Mouse (Mus musculus): ENCODE data around the gene 2900026A02Rik.

The 2900026A02Rik gene

DNA sequence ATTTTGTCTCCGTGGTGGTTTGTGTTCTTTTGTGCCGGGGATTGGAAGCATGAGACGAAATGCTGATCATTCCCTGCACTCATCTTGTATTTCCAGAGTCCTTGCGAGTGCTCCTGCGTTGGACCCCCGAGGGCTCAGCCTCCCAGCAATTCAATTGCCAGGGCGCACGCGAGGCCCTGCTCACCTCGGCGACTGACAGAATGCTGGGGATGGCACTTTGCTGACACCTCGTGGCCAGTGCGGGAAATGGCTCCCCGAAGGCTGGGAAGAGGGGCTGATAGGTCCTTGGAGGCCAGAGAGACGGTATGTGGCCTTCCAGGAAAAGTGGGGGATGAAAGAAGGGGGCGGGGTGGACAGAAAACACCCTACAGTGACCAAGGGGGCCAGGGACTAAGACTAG is 166.7 kb downstream of the 2900026A02Rik start:
- intact Hi-C loops (cut with DNase I) = loop anchor here (1.0 to 5.0 kb wide), 2 partner anchors 184 to 622 kb away; no protein-coding TSS in a partner anchor

DNA sequence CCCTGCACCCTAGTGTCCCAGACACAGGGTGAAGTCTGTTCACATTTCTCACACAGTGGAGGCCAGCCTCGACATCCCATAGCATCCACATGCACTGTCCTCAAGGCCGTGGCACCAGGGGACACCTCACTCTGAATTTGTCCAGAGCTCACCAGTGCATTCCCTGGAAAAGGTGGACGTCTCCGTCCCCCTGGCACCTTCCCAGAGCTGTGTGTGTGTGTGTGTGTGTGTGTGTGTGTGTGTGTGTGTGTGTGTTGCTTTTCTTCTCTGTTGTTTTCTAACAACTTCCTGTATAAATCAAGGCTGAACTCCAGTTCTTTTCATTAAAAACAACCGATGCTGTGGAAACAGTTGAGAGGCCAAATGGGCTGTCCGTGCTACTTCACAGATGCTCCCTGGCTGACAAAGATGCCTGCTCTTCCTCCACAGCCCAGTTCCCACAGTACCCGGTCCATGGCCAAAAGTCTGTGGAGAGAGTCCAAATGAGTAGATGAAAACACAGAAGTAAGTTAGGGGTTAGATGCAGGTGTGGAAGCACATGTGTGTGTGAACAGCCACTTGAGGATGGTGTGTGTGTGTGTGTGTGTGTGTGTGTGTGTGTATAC is 170.4 kb downstream of the 2900026A02Rik start:
- intact Hi-C loops (cut with DNase I) = loop anchor here (5.0 kb wide), 1 partner anchor 618 kb away; no protein-coding TSS in a partner anchor

- intact Hi-C loops (cut with DNase I) = loop anchor here (5.0 kb wide), 1 partner anchor 618 kb away; no protein-coding TSS in a partner anchor
Observed at GRCm38 (mm10) chr5:113049876-113050275, 171.2 kb downstream of the 2900026A02Rik start.

DNA sequence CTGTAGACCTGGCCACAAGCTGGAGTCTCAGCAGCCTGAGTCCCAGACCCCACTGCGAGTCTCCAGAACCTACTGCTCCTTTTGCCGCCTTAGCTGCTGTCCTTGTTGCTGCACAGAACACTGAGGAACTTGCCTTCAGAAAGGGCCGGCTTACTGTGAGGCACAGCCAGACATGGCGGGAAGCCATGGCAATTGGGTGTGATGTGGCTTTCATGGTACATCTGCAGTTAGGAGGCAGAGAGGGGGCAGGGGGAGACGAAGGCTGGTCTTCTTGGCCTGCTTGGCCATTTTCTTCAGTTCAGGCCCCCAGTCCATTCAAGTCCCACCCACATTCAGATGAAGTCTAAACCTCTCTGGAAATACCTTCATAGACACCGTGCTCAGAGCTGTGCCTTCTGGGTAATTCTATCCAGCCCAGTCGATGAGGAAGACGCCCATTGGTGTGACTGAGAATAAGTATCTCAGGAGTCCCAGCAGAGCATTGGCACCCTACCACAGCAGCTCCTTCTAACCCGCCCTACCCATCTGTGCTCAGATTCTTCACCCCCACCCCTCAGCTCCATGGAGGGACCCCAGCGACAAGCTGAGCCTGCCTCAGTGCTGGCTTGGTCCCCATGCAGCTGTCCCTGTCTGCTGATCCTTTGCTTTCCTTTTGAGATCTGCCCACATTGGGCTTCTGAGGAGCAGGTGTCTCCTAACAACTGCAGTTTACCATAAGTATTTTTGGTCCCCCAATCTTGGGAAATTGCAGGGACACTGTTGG is 175.3 kb downstream of the 2900026A02Rik start:
- intact Hi-C loops (cut with DNase I) = no loop called here

DNA sequence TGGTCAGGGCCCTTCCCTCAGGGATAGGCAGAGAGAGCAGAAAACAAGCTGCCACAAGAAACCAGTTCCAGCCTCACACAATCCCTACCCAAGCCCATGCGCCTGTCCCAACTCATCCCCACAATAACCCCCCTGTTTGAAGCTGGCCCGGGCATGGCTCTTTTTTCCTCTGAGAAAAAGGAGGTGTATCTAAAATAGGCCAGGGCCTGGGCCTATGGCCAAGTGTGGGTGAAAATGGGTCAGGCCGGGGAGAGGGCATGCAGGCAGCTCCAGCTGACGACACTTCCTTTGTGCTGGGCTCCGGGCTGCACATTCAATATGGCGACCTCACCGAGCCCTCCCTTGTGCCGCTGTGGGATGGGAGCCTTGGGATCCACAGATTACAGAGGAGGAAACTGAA is 177.5 kb downstream of the 2900026A02Rik start:
- intact Hi-C loops (cut with DNase I) = no loop called here

DNA sequence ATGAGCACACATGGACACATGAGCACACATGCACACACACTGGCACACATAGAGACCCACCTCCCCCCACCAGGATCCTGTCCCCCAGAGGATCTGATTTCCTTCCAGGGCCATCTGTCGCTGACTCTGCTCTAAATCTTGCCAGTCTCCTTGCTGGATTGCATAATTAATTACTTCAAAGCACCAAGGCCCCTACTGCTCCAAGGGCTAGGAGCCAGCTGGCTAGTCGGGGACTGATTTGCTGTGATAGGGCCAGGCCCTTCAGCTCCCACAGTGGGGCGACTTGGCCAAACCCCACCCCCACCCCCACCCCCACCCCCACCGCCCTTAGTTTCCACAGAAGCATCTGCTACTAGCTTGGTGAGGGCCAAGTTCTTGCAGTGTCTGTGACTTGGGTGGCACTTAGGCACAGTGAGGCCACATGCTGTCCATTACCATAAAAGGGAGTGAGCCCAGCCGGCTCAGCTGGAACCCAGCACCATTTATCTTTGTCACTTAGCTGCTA is 179.4 kb downstream of the 2900026A02Rik start:
- intact Hi-C loops (cut with DNase I) = no loop called here

DNA sequence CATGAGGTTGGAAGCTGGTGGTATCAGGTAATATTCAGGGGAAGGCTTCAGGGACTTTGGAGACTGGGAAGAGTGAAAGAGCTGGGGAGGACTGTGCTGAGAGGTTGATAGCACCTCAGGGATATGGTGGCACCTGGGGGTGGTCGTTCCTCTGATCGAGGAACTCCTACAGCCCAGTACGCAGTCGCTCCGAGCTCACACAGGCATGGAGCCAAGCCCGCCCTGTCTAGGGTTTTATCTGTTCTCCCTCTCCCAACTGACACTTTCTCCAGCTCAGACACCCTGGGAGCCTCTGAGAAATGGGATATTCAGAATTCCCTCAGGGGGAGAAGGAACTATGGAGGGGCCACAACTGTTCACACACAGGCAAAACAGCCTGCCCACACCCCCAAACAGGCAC is 180.3 kb downstream of the 2900026A02Rik start:
- intact Hi-C loops (cut with DNase I) = no loop called here

- intact Hi-C loops (cut with DNase I) = no loop called here
Observed at GRCm38 (mm10) chr5:113038601-113039000, 182.4 kb downstream of the 2900026A02Rik start.

Measured in adrenal gland (tissue).